Mouse (Mus musculus) limb, embryonic 14.5 days (tissue): ENCODE data around the gene Mink1. TPM values are rescaled to one million over a fixed set of nuclear protein-coding genes. Genes with fewer than 3 reads are reported as not detected.
A peak's percentile ranks its signal among the peaks of the same experiment; 100 is the strongest.
"Not testable (repeated sequence)": the region's sequence is repeated elsewhere in the genome, so short reads cannot be mapped to it uniquely, and the experiment has no call there.

Experiments
- ATAC-seq: fragments of 200-750 bp; cut with Nextera tagmentation; 2 replicates; pipeline ENCODE4 v1.8.0; 2017; ENCODE audit warnings: low read depth, moderate number of reproducible peaks, moderate TSS enrichment; ENCODE audit not compliant: low FRiP score
- DNase-seq: peaks from one replicate; pipeline ENCODE4 v3.0.0-alpha.2; 2015; ENCODE audit warnings: low spot score
- H3K27ac ChIP-seq: fragments of 300-500 bp; sonication (generic); replicated peaks from 2 replicates; pipeline ENCODE4 v1.5.1; 2014; ENCODE audit warnings: low read depth, mild to moderate bottlenecking, low read length, moderate library complexity, mixed read lengths
- H3K27me3 ChIP-seq: fragments of 300-500 bp; sonication (generic); 2 replicates; pipeline ENCODE4 v1.6.1; 2014; ENCODE audit warnings: low read length, mixed read lengths; ENCODE audit not compliant: control insufficient read depth, insufficient read depth
- H3K36me3 ChIP-seq: fragments of 300-500 bp; sonication (generic); 2 replicates; pipeline ENCODE4 v1.6.1; 2014; ENCODE audit warnings: mild to moderate bottlenecking, low read length, moderate library complexity, mixed read lengths; ENCODE audit not compliant: control insufficient read depth, insufficient read depth
- H3K4me1 ChIP-seq: fragments of 300-500 bp; sonication (generic); 2 replicates; pipeline ENCODE4 v1.6.1; 2014; ENCODE audit warnings: antibody characterized with exemption, low read length, mixed read lengths; ENCODE audit not compliant: control insufficient read depth, insufficient read depth
- H3K4me2 ChIP-seq: fragments of 300-500 bp; sonication (generic); replicated peaks from 2 replicates; pipeline ENCODE4 v1.6.1; 2014; ENCODE audit warnings: low read depth, mild to moderate bottlenecking, low read length, moderate library complexity; ENCODE audit not compliant: severe bottlenecking
- H3K4me3 ChIP-seq: fragments of 300-500 bp; sonication (generic); replicated peaks from 2 replicates; pipeline ENCODE4 v1.5.1; 2014; ENCODE audit warnings: low read length
- H3K9ac ChIP-seq: fragments of 300-500 bp; sonication (generic); 2 replicates; pipeline ENCODE4 v1.6.1; 2014; ENCODE audit warnings: mild to moderate bottlenecking, low read depth, low read length, moderate library complexity; ENCODE audit not compliant: severe bottlenecking
- H3K9me3 ChIP-seq: fragments of 300-500 bp; sonication (generic); 2 replicates; pipeline ENCODE4 v1.6.1; 2016; ENCODE audit warnings: low read length; ENCODE audit not compliant: control insufficient read depth
- POLR2A ChIP-seq: fragments of 200-500 bp; IDR thresholded peaks from 2 replicates; pipeline ENCODE4 v1.8.0; 2012; ENCODE audit warnings: inconsistent platforms, mild to moderate bottlenecking, moderate library complexity, borderline replicate concordance; ENCODE audit not compliant: insufficient read depth, insufficient read length; ENCODE audit errors: extremely low read depth
- WGBS: fragments of 180-500 bp; shearing (Covaris S2); extraction: QIAGEN DNeasy Blood & Tissue Kit; methylation state at CpG from one replicate; pipeline ENCODE4 v1.1.7; 2014; 5-methylcytosine and 5-hydroxymethylcytosine counted together
- polyA plus RNA-seq, 2 experiments: library from polyadenylated mRNA; depleted of rRNA in 1 of 2; stranded (reverse) in 1 of 2; unstranded in 1 of 2; fragments of >200 nt; fragmentation: Nextera tagmentation in 1 of 2; extraction: Ambion mirVana in 1 of 2; gene quantifications; 2 replicates each; pipeline versions ENCODE4 v1.2.1 to v1.2.3; 2012 to 2014

Gene Mink1
- polyA plus RNA-seq, 2 experiments = 19.8 to 91.2 TPM

GRCm38 (mm10) chr11:70564276-70564873 lies 1.7 kb downstream of the Mink1 start:
- H3K4me1 ChIP-seq = peaks cover 21% of the 10 kb centered on the region
- H3K4me3 ChIP-seq = peak overlapping the region; percentile 93
- DNase-seq = no peak
- no peak overlapping the region for H3K27ac ChIP-seq
- peak overlapping the region; percentile 91 for H3K4me2 ChIP-seq
- no peak for ATAC-seq
- TF ChIP-seq POLR2A = no peak
- peak overlapping the region; percentile 79; the same call in 1 of the 2 replicates for H3K9ac ChIP-seq
- H3K27me3 ChIP-seq = no peaks in the 10 kb centered on the region
- 28% methylated on average over 4 of the region's 4 CpGs for WGBS
- H3K36me3 ChIP-seq = 0 out of 2 replicates have a peak, but pooled peaks cover 3% of the 10 kb centered on the region
- H3K9me3 ChIP-seq = no peaks in the 10 kb centered on the region

- DNase-seq (no peak), ATAC-seq (no peak)
- Histone ChIP-seq H3K9ac (no peak overlapping the region), H3K4me2 (no peak overlapping the region), H3K27ac (no peak overlapping the region), H3K9me3 (no peaks in the 10 kb centered on the region), H3K27me3 (no peaks in the 10 kb centered on the region), H3K4me1 (peaks cover 21% of the 10 kb centered on the region), H3K4me3 (no peak overlapping the region), H3K36me3 (0 out of 2 replicates have a peak, but pooled peaks cover 3% of the 10 kb centered on the region)
- WGBS = 52% methylated on average over 7 of the region's 7 CpGs
- TF ChIP-seq POLR2A = no peak
These were observed 3.9 kb downstream of the Mink1 start for GRCm38 (mm10) chr11:70566586-70566985.

- H3K36me3 ChIP-seq, H3K27ac ChIP-seq, H3K9ac ChIP-seq, H3K9me3 ChIP-seq, H3K4me2 ChIP-seq, ATAC-seq, H3K4me3 ChIP-seq, DNase-seq, H3K27me3 ChIP-seq: not testable (repeated sequence)
- WGBS = 93% methylated on average over 1 of the region's 1 CpGs
- peaks cover 12% of the 10 kb centered on the region for H3K4me1 ChIP-seq
These were observed 7.9 kb downstream of the Mink1 start for GRCm38 (mm10) chr11:70570614-70571013.

GRCm38 (mm10) chr11:70571641-70572040 lies 9.0 kb downstream of the Mink1 start:
- Histone ChIP-seq H3K4me3 (no peak overlapping the region), H3K9me3 (no peaks in the 10 kb centered on the region), H3K9ac (no peak overlapping the region), H3K36me3 (0 out of 2 replicates have a peak, but pooled peaks cover 3% of the 10 kb centered on the region), H3K27ac (no peak overlapping the region), H3K4me2 (no peak overlapping the region), H3K4me1 (peaks cover 10% of the 10 kb centered on the region), H3K27me3 (no peaks in the 10 kb centered on the region)
- no peak for DNase-seq
- 94% methylated on average over 1 of the region's 1 CpGs for WGBS
- no peak for ATAC-seq
- no peak for TF ChIP-seq POLR2A

- no peak for DNase-seq
- ATAC-seq = no peak
- H3K4me2 ChIP-seq = no peak overlapping the region
- no peak for TF ChIP-seq POLR2A
- WGBS = 58% methylated on average over 5 of the region's 5 CpGs
- H3K27me3 ChIP-seq = no peaks in the 10 kb centered on the region
- H3K9ac ChIP-seq = no peak overlapping the region
- no peak overlapping the region for H3K4me3 ChIP-seq
- H3K4me1 ChIP-seq = peaks cover 13% of the 10 kb centered on the region
- no peak overlapping the region; the same call in 1 of the 2 replicates for H3K27ac ChIP-seq
- 0 out of 2 replicates have a peak, but pooled peaks cover 3% of the 10 kb centered on the region for H3K36me3 ChIP-seq
- H3K9me3 ChIP-seq = no peaks in the 10 kb centered on the region
These were observed 9.7 kb downstream of the Mink1 start for GRCm38 (mm10) chr11:70572348-70572902.
